Mouse (Mus musculus) spleen, adult 12 weeks (tissue): ENCODE data around the gene Hacd2.

Source experiments
- DNase-seq: peaks from one replicate; pipeline ENCODE4 v3.0.0; 2022; ENCODE audit warnings: low spot score

Gene Hacd2

DNA sequence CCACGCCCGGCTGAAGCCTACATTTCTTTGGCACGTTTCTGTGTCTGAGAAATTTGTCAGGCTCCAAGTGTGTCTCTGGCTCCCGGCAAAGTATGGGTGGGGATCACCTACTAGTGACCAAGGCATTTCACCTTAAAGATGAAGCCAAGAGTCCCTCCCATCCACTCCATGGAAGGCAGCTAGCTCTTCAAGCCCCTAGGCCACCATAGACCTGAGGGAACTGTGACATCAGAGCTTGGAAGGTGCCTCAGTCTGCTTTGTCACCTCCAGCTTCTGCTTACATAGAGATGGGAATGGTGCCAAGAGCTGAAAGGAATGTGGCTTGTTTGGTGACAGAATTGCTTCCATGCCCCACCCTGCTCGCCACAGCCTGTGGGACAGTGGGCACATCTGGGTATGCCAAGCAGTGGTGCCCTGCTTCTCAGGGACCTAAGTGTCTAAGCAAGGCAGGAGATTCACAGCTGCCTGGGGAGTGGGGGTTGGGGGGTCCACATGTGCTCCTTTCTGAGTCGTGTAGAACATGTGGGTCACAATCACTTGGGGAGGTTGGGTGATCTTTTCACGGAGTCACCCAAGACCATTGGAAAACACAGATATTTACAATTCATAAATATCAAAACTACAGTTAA is 94.2 kb downstream of the Hacd2 start:
- no peak for DNase-seq

DNA sequence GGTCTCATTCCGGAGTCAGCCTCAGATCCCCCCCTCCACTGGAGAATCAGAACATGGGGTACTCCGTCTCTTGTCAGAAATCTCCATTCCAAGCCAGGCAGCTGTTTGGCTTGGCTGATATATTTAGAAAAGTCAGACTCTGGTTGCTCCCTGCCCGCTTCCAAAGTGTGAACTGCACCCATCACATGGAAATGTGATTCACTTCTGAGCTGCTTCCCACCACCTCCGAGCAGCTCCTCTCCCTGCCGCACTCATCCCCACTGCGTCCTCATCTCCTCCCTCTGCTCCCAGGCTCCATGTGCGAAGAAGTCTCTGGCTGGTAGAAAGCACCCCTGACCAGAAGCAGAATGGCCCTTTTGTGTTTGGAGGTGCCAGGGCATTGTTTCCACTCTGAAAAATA is 95.2 kb downstream of the Hacd2 start:
- DNase-seq, result no peak

DNA sequence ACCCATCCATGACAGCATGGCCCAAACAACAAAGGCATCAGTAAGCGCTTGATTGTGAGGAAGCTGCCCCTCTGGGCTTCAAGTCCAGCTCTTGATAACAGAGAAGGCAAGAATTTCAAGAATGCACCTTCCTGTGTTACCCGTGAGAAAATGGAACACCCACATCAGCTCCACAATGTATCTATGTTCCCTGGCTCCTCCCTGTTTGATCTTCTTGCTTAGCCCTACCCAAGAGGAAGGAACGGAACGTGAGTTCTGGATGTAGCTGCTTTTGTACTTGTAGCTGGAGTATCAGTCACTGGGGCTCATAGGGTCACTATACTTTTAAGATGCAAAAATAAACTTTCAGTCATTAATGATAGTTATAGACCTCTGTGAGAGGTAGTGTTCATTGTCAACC is 98.4 kb downstream of the Hacd2 start:
- DNase-seq, result no peak

DNA sequence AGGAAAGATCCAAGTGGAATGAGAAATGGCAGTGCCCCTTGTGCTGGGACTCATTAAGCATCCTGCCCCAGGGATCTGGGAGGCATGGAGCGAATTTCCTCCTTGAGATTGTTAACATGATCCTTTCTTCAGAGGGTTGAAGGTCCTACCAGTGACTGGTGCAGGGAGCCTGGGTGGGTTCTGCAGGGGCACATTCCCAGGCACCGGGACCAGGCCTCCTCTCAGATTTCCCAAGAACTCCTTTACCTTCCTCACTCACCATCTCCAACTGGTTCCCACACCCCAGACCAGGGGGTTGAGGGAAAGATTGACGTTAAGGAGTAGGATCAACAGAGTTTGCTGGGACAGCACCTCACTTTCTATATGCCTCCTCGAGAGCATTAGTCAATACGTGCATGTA is 105.0 kb downstream of the Hacd2 start:
- no peak for DNase-seq

DNA sequence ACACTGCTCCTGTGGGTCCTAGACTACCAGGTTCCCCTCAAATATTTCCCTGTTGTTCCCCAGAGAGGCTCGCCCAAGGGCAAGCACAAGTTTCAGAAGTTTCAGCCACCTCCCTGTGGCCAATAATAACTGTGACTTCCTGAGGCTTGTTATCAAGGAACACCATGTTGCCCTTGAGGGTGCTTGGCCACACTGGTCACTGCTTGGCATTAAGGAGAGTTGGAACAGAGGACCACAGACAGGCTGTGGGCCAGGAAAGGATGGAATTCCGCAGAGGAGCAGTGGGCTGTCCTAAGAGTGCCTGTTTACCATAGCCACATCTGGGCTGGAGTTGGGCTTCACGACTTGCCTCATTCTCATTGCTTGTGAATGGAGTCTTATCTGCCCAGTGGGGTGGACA is 107.9 kb downstream of the Hacd2 start:
- DNase-seq, result no peak

DNA sequence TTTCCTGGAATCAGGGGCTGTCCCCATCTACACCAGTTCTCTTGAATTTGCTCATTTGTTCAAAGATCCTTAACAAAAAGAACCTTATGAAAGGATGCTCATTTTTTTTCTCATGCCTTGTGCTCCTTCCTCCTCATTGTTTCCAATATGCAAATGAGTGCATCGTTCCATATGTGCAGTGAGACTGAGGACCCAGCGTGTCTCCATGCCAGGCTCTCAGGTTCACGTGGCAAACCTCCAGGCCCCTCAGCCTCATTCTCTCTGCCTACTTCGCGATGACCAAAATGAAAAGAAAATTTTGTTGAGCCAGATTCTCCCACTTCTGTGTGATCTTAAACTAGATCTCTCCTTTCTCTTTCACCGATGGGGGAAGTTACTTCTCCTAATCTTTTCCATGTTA is 117.2 kb downstream of the Hacd2 start:
- DNase-seq, result no peak

DNA sequence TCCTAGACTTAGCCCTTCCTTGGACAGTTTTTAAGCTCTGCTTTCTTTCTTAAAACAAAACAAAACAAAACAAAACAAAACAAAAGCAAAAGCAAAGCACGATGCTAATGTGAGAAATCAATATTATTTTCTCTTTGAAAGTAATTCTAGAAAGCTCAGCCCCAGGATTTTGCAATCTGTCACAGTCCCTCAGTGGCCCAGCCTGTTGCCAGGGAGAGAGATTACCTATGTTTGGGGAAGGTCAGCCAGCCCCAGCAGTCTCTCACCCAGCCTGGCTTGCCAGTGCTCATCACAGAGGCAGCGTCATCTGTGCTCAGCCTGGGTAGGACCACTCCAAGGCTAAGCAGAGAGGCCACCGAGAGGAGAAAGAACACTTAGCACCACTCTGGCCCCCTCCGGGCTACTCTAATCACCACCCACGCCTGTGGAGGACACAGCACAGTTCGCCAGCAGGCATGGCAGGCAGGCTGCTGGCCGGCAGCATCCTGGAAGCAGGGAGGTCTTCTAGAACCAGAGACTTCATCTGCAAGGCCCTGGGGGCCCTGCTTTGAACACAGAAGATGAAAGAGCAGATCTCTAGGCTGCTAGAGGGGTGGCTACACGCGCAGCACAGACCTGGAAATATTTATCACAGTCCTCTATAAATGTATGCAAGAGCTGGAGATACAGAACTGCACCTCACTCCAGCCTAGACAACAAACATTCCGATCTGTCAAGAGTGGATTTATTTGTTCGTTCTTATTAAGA is 117.8 kb downstream of the Hacd2 start:
- no peak for DNase-seq

DNA sequence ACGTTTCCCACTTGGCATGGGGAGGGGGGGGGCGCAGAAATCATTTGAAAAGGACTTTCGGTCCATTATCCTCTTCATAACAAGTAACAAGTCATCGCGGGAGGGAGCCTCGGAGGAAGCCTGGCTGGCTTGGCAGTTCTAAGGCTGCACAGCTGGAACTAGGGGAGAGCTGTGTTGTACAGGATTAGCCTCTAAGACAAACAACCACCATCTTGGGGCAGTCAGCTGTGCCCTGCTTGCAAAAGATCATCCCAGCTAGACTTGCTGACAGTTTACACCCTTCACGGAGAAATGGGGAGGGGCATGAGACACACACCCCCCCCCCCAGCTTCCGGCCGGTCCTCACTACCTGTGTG is 118.4 kb downstream of the Hacd2 start:
- no peak for DNase-seq

DNA sequence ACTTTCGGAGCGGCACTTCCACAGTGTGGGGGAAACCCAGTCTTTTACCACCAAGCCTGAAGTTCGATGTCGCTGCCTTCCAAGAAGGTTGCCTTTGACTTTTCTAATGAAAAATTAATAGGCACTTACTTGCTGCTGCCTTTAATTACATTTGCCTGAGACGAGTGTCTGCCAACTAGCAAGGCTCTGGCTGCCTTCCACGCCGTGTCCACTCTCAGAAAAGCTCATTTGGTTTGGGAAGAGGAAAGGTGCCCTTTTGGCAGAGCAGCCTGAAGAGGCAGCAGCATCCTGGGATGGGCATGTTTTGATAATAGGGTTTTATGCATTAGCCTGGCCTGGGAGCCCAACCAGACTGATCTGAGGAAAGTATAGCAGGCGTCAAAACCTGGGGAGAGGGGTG is 119.6 kb downstream of the Hacd2 start:
- no peak for DNase-seq

DNA sequence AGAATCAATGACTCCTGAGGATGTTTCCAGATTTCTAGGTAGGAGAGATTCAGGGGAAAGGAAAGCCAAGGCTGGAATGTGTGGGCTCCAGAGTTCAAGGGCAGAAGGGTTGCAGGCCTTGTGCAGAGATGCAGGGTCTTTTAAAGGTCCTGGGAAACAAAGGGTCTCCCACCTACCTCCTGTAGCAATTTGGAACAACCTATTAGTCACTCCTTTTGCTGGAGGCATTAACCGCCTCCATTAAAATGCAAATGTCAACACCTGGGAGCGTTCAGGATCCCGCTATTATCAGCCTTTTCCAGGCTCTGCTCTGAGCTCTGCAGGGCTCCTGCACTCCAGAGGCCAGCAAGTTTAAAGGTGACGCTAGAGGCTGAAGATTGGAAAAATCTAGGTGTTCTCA is 123.9 kb downstream of the Hacd2 start:
- no peak for DNase-seq

DNA sequence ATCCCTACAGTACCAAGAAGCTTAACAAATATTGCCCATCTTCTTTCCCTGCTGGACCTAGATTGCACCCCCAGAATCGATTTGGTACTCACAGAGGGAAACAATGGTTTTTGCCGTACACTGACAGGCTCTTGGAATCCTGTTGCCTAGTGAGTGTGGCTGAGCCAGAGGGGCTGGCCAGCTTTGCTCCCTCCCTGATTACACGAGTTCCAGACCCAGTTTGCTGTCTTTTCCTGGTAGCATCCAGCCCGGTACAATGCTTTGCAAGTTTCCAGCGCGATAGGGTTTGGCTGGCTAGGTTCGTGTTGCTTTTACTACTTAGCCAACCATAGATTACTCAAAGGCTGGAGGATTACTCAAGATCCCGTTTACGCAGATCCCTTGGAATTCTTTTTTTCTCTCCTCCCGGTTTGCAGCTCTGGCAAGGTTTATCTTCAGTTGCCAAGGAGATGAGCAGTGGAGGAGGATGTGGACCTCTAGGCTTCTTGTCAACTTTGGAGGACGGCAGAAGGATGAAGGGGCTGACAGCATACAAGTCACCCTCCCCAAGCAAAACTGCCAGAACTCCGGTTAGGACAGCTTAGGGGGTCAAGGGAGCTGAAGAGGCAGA is 131.0 kb downstream of the Hacd2 start:
- no peak for DNase-seq

DNA sequence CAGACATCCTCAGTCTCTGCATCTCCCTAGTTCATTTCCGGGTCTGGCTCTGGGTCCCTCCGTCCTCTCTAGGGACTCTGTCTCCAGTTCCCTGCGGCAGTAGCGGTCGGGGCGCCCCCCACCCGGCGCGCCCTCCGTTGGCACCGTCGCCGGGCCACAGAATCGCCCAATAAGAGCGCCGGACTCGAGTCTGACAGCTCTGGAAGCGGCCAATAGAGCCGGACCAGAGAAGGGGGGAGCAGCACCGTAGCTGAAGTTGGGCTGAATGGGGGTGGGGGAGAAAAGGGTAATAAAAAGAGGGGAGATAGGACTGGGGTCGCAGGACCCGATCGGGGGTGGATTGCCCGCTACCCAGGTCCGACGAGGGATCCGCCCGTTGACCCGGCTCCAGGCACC is 132.0 kb downstream of the Hacd2 start:
- DNase-seq, result no peak

DNA sequence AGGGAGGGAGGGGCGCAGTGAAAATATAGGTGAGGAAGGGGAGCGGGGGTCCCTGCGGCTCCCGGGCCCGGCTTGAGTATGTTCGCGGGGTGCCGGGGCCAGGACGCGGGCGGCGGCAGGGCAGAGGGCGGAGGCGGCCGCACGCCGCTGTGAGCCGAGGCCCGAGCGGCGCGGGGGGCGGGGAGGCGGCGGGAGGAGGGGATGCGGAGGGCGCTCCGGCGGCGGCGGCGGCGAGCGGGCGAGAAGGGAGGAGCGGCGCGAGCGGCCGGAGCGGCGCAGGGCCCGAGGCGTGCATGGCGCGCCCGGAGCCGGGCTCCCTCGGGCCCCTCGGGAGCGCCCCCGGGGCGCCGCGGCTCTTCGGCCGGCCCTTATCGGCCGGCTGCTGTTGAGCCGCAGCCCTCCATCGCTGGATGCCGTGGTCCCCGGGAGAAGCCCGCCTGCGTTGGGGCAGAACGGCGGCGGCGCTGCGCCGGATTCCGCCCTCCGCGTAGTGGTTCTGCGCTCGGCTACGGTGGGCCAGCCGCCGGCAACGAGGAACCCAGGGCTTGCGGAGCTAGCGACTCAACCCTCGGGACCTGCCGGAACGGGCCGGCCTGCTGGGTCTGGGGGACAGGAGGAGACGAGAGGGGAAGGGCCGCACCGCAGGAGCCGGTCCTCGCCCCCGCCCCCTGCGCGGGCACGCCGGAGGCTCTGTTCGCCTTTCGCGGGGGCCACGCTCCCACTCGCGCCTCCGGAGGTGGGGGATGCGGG is 132.6 kb downstream of the Hacd2 start, which contains the start of gene Adcy5:
TSS of gene Adcy5 (plus strand) at position 237 of the 750 bp plus-strand sequence.
- no peak for DNase-seq

DNA sequence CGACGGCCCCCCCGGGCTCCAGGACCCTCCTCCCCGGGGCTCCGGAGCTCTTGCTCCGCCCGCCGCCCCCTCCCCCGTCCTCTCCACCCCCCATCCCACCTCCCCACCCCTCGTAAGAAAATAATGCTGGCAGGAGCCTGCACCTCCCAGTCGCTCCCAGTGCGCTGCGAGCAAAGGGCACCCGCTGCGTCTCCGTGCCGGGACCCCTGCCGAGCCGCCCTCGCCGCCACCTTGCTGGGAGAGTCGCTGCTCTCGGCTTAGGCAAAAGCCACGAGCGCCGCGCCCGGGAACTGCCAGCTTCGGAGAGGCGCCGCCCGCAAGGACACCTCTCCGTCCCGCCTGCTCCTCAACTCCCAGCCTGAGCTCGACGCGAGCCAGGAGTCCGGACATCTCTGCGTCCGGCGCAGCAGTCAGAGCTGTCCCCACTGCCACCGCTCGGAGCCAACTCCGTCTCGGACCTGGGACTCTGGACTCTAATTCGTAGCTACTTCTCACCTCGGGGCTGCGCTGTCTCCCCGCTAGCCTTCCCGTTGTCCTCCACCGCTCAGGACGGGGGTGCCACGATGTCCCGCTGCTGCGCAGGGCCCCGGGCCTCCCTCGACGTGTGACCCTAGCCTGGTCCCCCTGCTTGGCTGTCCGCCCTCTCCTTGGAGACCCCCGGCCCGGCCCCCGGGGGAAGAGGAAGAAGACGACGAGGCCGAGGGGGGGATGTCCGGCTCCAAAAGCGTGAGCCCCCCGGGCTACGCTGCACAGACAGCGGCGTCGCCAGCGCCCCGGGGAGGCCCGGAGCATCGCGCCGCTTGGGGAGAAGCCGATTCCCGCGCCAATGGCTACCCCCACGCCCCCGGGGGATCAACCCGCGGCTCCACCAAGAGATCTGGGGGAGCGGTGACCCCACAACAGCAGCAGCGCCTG is 133.4 kb downstream of the Hacd2 start:
- no peak for DNase-seq

DNA sequence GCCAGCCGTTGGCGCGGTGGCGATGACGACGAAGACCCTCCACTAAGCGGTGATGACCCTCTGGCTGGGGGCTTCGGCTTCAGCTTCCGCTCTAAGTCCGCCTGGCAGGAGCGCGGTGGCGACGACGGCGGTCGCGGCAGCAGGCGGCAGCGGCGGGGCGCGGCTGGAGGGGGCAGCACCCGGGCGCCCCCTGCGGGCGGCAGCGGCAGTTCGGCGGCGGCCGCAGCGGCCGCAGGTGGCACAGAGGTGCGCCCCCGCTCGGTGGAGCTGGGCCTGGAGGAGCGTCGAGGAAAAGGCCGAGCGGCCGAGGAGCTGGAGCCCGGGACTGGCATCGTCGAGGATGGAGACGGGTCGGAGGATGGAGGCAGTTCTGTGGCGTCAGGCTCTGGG is 134.1 kb downstream of the Hacd2 start:
- DNase-seq, result peak; percentile 7

DNA sequence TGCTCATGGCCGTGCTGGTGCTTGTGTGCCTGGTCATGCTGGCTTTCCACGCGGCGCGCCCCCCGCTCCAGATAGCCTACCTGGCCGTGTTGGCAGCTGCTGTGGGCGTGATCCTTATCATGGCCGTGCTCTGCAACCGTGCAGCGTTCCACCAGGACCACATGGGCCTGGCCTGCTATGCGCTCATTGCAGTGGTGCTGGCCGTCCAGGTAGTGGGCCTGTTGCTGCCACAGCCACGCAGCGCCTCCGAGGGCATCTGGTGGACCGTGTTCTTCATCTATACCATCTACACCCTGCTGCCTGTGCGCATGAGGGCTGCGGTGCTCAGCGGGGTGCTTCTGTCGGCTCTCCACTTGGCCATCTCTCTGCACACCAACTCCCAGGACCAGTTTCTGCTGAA is 134.6 kb downstream of the Hacd2 start:
- no peak for DNase-seq
